17 mouse cellular contexts compared by ENCODE assay signal in the genomic region with DNA sequence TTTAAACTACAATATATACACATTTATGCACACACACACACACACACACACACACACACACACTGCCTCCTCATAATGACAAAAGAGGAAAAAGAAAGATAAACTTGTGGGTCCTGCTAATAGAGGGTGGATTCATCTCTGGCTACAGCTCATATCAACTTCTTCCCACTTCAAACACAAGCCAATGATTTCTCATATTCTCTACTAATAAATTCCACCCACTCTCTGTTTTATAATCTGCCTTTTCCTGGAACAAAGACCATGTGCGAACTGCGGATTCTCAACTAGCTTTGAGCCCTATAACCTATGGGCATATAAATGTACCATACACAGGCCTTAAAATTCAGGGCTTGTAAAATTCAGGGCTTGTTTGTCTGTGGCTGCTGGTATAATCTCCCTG.
"Had no signal": no experiment of that assay in that cellular context is flagged by ENCODE, and none has a peak within 500 bp of the region (broad histone marks: within the 10 kb centered on the region; RNA-seq: fewer than 3 reads in every experiment).

No protein-coding gene starts in this region.

- H3K27ac ChIP-seq: lung, embryonic 15.5 days; macrophage; midbrain, embryonic 13.5 days; midbrain, embryonic 15.5 days; neural tube, embryonic 12.5 days; stomach, embryonic 15.5 days; stomach, postnatal 0 days had no signal

- H3K27me3 ChIP-seq: lung, embryonic 15.5 days; megakaryocyte, embryonic 14.5 days; midbrain, embryonic 13.5 days; midbrain, embryonic 15.5 days; neural tube, embryonic 12.5 days; stomach, embryonic 15.5 days had no signal

- H3K9me3 ChIP-seq: lung, embryonic 15.5 days; megakaryocyte, embryonic 14.5 days; midbrain, embryonic 13.5 days; midbrain, embryonic 15.5 days; neural tube, embryonic 12.5 days; stomach, embryonic 15.5 days had no signal

- DNase-seq: lung, adult 2 months; lung, postnatal 14 days; lung, postnatal 36 days; right cerebral cortex, postnatal 14 days; thymus, adult 2 months; thymus, postnatal 25 days; thymus, postnatal 4 days had no signal

- H3K9ac ChIP-seq: lung, embryonic 15.5 days; midbrain, embryonic 13.5 days; midbrain, embryonic 15.5 days; neural tube, embryonic 12.5 days; stomach, embryonic 15.5 days had no signal

- H3K4me3 ChIP-seq: lung, embryonic 15.5 days; megakaryocyte, embryonic 14.5 days; midbrain, embryonic 13.5 days; midbrain, embryonic 15.5 days; neural tube, embryonic 12.5 days; stomach, embryonic 15.5 days had no signal

- H3K4me2 ChIP-seq: lung, embryonic 15.5 days; midbrain, embryonic 11.5 days; midbrain, embryonic 13.5 days; midbrain, embryonic 15.5 days; neural tube, embryonic 12.5 days; stomach, embryonic 15.5 days had no signal

- ATAC-seq: lung, postnatal 0 days; midbrain, embryonic 13.5 days; midbrain, embryonic 15.5 days had no signal

- H3K36me3 ChIP-seq: lung, embryonic 15.5 days; midbrain, embryonic 13.5 days; midbrain, embryonic 15.5 days; neural tube, embryonic 12.5 days; stomach, embryonic 15.5 days had no signal
